ENCODE assay signal across 8 mouse cellular contexts in the genomic region with DNA sequence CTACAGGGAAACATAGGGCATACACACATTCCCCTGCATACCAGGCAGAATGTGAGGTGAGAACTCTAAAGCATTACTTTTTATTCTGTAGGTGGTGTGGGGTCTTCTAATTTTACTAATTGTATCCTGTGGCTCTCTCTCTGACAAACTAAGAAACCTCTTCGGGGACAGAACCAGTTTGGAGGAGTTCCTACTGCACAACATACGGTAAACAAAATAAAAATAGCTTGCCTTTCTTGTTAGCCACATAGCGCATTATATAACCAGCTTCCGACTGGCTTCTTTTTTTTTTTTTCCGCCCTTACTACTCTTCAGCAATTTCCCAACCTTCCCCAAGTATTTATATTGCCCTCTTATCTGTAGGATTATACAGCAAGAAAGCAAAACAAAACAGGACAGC. TPM values are rescaled to one million over a fixed set of nuclear protein-coding genes. Genes with fewer than 3 reads are reported as not detected.
DNase-seq lines count a peak whose midpoint lies in the region; ATAC-seq and TF ChIP-seq lines count a peak whose summit lies in the region.

No protein-coding gene starts in this region.

- no peak for ATAC-seq in kidney, embryonic 16.5 days (ENCODE audit: low FRiP score, low TSS enrichment)
- no peak for ATAC-seq in hindbrain, postnatal 0 days
- no peak for ATAC-seq in neural tube, embryonic 12.5 days (ENCODE audit: low FRiP score, low read depth)

- TF ChIP-seq CTCF in hindbrain, postnatal 0 days (IDR thresholded peaks at IDR 0.05; ENCODE audit: low read depth) = no peak

- H3K4me1 ChIP-seq in kidney, embryonic 16.5 days (ENCODE audit: insufficient read depth, low read length) = peaks cover 56% of the 10 kb centered on the region
- 0 out of 2 replicates have a peak, but pooled peaks cover 21% of the 10 kb centered on the region for H3K4me1 ChIP-seq in hindbrain, postnatal 0 days (ENCODE audit: insufficient read depth, low read length)
- H3K4me1 ChIP-seq in neural tube, embryonic 12.5 days = peaks cover 32% of the 10 kb centered on the region

- peak overlapping the region; percentile 96 for H3K27ac ChIP-seq in kidney, embryonic 16.5 days (ENCODE audit: low read length)
- peak overlapping the region; percentile 96; the same call in 1 of the 2 replicates for H3K27ac ChIP-seq in hindbrain, postnatal 0 days
- no peak overlapping the region for H3K27ac ChIP-seq in neural tube, embryonic 12.5 days

- WGBS in kidney, embryonic 16.5 days = 5% methylated on average over 5 of the region's 5 CpGs
- WGBS in hindbrain, postnatal 0 days = 7% methylated on average over 5 of the region's 5 CpGs
- WGBS in neural tube, embryonic 12.5 days = 3% methylated on average over 5 of the region's 5 CpGs

- H3K4me2 ChIP-seq in kidney, embryonic 16.5 days (replicated peaks; ENCODE audit: low read depth, low read length) = peak overlapping the region; percentile 88
- H3K4me2 ChIP-seq in hindbrain, postnatal 0 days (ENCODE audit: low read depth, low read length) = peak overlapping the region; percentile 92
- peak overlapping the region; percentile 90 for H3K4me2 ChIP-seq in neural tube, embryonic 12.5 days (replicated peaks)

- peak overlapping the region; percentile 97 for H3K9ac ChIP-seq in kidney, embryonic 16.5 days (replicated peaks; ENCODE audit: low read length)
- peak overlapping the region; percentile 94 for H3K9ac ChIP-seq in hindbrain, postnatal 0 days (replicated peaks; ENCODE audit: low read length)
- H3K9ac ChIP-seq in neural tube, embryonic 12.5 days = peak overlapping the region; percentile 85

- no peaks in the 10 kb centered on the region for H3K27me3 ChIP-seq in kidney, embryonic 16.5 days (ENCODE audit: insufficient read depth, low read length)
- no peaks in the 10 kb centered on the region for H3K27me3 ChIP-seq in hindbrain, postnatal 0 days (ENCODE audit: insufficient read depth, low read length)
- no peaks in the 10 kb centered on the region for H3K27me3 ChIP-seq in neural tube, embryonic 12.5 days (replicated peaks)

- no peaks in the 10 kb centered on the region for H3K36me3 ChIP-seq in kidney, embryonic 16.5 days (ENCODE audit: insufficient read depth, low read length)
- no peaks in the 10 kb centered on the region for H3K36me3 ChIP-seq in hindbrain, postnatal 0 days (ENCODE audit: insufficient read depth, low read length)
- H3K36me3 ChIP-seq in neural tube, embryonic 12.5 days = no peaks in the 10 kb centered on the region

- H3K9me3 ChIP-seq in kidney, embryonic 16.5 days (ENCODE audit: low read length) = no peaks in the 10 kb centered on the region
- H3K9me3 ChIP-seq in hindbrain, postnatal 0 days (ENCODE audit: low read length) = no peaks in the 10 kb centered on the region
- H3K9me3 ChIP-seq in neural tube, embryonic 12.5 days = no peaks in the 10 kb centered on the region

- DNase-seq in kidney, adult 8-10 months = no peak
- peak; percentile 4 for DNase-seq in c-Kit-positive CD71-positive TER-119-positive erythroid progenitor cells, embryonic 14.5 days (ENCODE audit: low spot score)
- DNase-seq in hindbrain, postnatal 0 days (ENCODE audit: low spot score) = peak; percentile 10
- no peak for DNase-seq in yolk sac, embryonic 10.5 days (ENCODE audit: low spot score)
- no peak for DNase-seq in spleen, adult 12 weeks (ENCODE audit: low spot score)
- DNase-seq in cerebellum, postnatal 10 days = no peak

- peak overlapping the region; percentile 92 for H3K4me3 ChIP-seq in kidney, embryonic 16.5 days (ENCODE audit: low read length)
- peak overlapping the region; percentile 95 for H3K4me3 ChIP-seq in hindbrain, postnatal 0 days (ENCODE audit: low read length)
- peak overlapping the region; percentile 88 for H3K4me3 ChIP-seq in neural tube, embryonic 12.5 days

RNA-seq across cellular contexts. Expression of a gene that starts 2.0 kb away (rescaled TPM):
- 5.9 and 7.6 TPM in 2 replicates for polyA plus RNA-seq in kidney, embryonic 16.5 days (2015; fragmentation: Nextera tagmentation; extraction: Ambion mirVana)
- total RNA-seq in hindbrain, postnatal 0 days (2014; rRNA removed) = 32.0 and 44.6 TPM in 2 replicates
- polyA plus RNA-seq in hindbrain, postnatal 0 days (2015; fragmentation: Nextera tagmentation; extraction: Ambion mirVana) = 8.6 and 9.3 TPM in 2 replicates
- 3.4 and 4.2 TPM in 2 replicates for polyA plus RNA-seq in neural tube, embryonic 12.5 days (2016; fragmentation: Nextera tagmentation; extraction: Ambion mirVana)

Comparison
In these comparisons a context has a peak if more than half of its experiments do, and no peak if none do; other contexts are left out.
1. DNase-seq: peak in c-Kit-positive CD71-positive TER-119-positive erythroid progenitor cells, embryonic 14.5 days (single experiment) and hindbrain, postnatal 0 days (single experiment); none in kidney, adult 8-10 months (0 of 2), yolk sac, embryonic 10.5 days (single experiment), spleen, adult 12 weeks (single experiment) and cerebellum, postnatal 10 days (0 of 2).
2. Peak in every context shown above with its lines, with median percentiles within 50 percentile points of each other: H3K4me2 ChIP-seq, H3K4me3 ChIP-seq and H3K9ac ChIP-seq.